Mouse (Mus musculus) intestine, embryonic 15.5 days (tissue): Measurements from ENCODE around the gene Slc25a48. TPM values are rescaled to one million over a fixed set of nuclear protein-coding genes. Genes with fewer than 3 reads are reported as not detected.

ENCODE experiments used
- ATAC-seq: fragments of 200-750 bp; cut with Nextera tagmentation; 2 replicates; pipeline ENCODE4 v1.8.0; 2017; ENCODE audit warnings: moderate TSS enrichment, moderate library complexity
- H3K27ac ChIP-seq: fragments of 300-500 bp; sonication (generic); 2 replicates; pipeline ENCODE4 v1.5.1; 2015; ENCODE audit warnings: mild to moderate bottlenecking, inconsistent platforms
- H3K27me3 ChIP-seq: fragments of 300-500 bp; sonication (generic); replicated peaks from 2 replicates; pipeline ENCODE4 v1.6.1; 2015; ENCODE audit warnings: inconsistent platforms
- H3K36me3 ChIP-seq: fragments of 300-500 bp; sonication (generic); 2 replicates; pipeline ENCODE4 v1.6.1; 2015; ENCODE audit warnings: inconsistent platforms
- H3K4me1 ChIP-seq: fragments of 300-500 bp; sonication (generic); replicated peaks from 2 replicates; pipeline ENCODE4 v1.6.1; 2015; ENCODE audit warnings: inconsistent platforms
- H3K4me2 ChIP-seq: fragments of 300-500 bp; sonication (generic); replicated peaks from 2 replicates; pipeline ENCODE4 v1.6.1; 2015; ENCODE audit warnings: mild to moderate bottlenecking, inconsistent platforms
- H3K4me3 ChIP-seq: fragments of 300-500 bp; sonication (generic); replicated peaks from 2 replicates; pipeline ENCODE4 v1.5.1; 2015; ENCODE audit warnings: inconsistent platforms
- H3K9ac ChIP-seq: fragments of 300-500 bp; sonication (generic); 2 replicates; pipeline ENCODE4 v1.6.1; 2015; ENCODE audit warnings: inconsistent platforms
- H3K9me3 ChIP-seq: fragments of 300-500 bp; sonication (generic); 2 replicates; pipeline ENCODE4 v1.6.1; 2016; ENCODE audit warnings: inconsistent platforms
- WGBS: fragments of 180-500 bp; shearing (Covaris S2); methylation state at CpG from one replicate; pipeline ENCODE4 v1.1.7; 2015; 5-methylcytosine and 5-hydroxymethylcytosine counted together
- polyA plus RNA-seq: library from polyadenylated mRNA; unstranded; fragments of >200 nt; fragmentation: Nextera tagmentation; extraction: Ambion mirVana; gene quantifications from 2 replicates; pipeline ENCODE4 v1.2.1, GENCODE M21; 2015

Slc25a48 gene
- polyA plus RNA-seq, 1 experiment from 2014 or later, result 0.10 TPM

GRCm38 (mm10) chr13:56462791-56463190 is 24.6 kb downstream of the Slc25a48 start:
- Histone ChIP-seq H3K4me1 (no peaks in the 10 kb centered on the region), H3K9me3 (no peaks in the 10 kb centered on the region), H3K27me3 (no peaks in the 10 kb centered on the region), H3K4me2 (no peak overlapping the region), H3K4me3 (no peak overlapping the region), H3K36me3 (no peaks in the 10 kb centered on the region), H3K9ac (no peak overlapping the region), H3K27ac (no peak overlapping the region)
- no peak for ATAC-seq
- 91% methylated on average over 4 of the region's 4 CpGs for WGBS

- Histone ChIP-seq H3K27me3 (no peaks in the 10 kb centered on the region), H3K9me3 (no peaks in the 10 kb centered on the region), H3K27ac (no peak overlapping the region), H3K4me3 (no peak overlapping the region), H3K4me2 (no peak overlapping the region), H3K36me3 (no peaks in the 10 kb centered on the region), H3K9ac (no peak overlapping the region), H3K4me1 (no peaks in the 10 kb centered on the region)
- ATAC-seq, result no peak
- WGBS, result 87% methylated on average over 7 of the region's 7 CpGs
These were observed 25.1 kb downstream of the Slc25a48 start for GRCm38 (mm10) chr13:56463261-56463660.

GRCm38 (mm10) chr13:56463750-56464149 is 25.6 kb downstream of the Slc25a48 start:
- H3K9me3 ChIP-seq, result no peaks in the 10 kb centered on the region
- ATAC-seq, result no peak
- H3K27ac ChIP-seq, result no peak overlapping the region
- H3K27me3 ChIP-seq, result no peaks in the 10 kb centered on the region
- WGBS, result 80% methylated on average over 6 of the region's 6 CpGs
- no peaks in the 10 kb centered on the region for H3K4me1 ChIP-seq
- no peaks in the 10 kb centered on the region for H3K36me3 ChIP-seq
- no peak overlapping the region for H3K4me3 ChIP-seq
- no peak overlapping the region for H3K9ac ChIP-seq
- no peak overlapping the region for H3K4me2 ChIP-seq

GRCm38 (mm10) chr13:56467786-56468185 is 29.6 kb downstream of the Slc25a48 start:
- no peak overlapping the region for H3K4me3 ChIP-seq
- H3K36me3 ChIP-seq, result no peaks in the 10 kb centered on the region
- H3K27ac ChIP-seq, result no peak overlapping the region
- no peak overlapping the region for H3K9ac ChIP-seq
- H3K27me3 ChIP-seq, result no peaks in the 10 kb centered on the region
- no peaks in the 10 kb centered on the region for H3K9me3 ChIP-seq
- no peak overlapping the region for H3K4me2 ChIP-seq
- 94% methylated on average over 7 of the region's 7 CpGs for WGBS
- ATAC-seq, result no peak
- no peaks in the 10 kb centered on the region; the same call in 1 of the 2 replicates for H3K4me1 ChIP-seq

- H3K4me3 ChIP-seq, result no peak overlapping the region
- H3K4me2 ChIP-seq, result no peak overlapping the region
- no peaks in the 10 kb centered on the region for H3K27me3 ChIP-seq
- H3K9me3 ChIP-seq, result no peaks in the 10 kb centered on the region
- no peak for ATAC-seq
- no peak overlapping the region for H3K27ac ChIP-seq
- no peaks in the 10 kb centered on the region for H3K36me3 ChIP-seq
- H3K9ac ChIP-seq, result no peak overlapping the region
- WGBS, result 90% methylated on average over 4 of the region's 4 CpGs
- no peaks in the 10 kb centered on the region; the same call in 1 of the 2 replicates for H3K4me1 ChIP-seq
These were observed 30.4 kb downstream of the Slc25a48 start for GRCm38 (mm10) chr13:56468536-56468935.

- Histone ChIP-seq H3K27ac (no peak overlapping the region), H3K9ac (no peak overlapping the region), H3K4me3 (no peak overlapping the region), H3K9me3 (no peaks in the 10 kb centered on the region), H3K27me3 (no peaks in the 10 kb centered on the region), H3K4me1 (no peaks in the 10 kb centered on the region; the same call in 1 of the 2 replicates), H3K4me2 (no peak overlapping the region), H3K36me3 (no peaks in the 10 kb centered on the region)
- WGBS, result 88% methylated on average over 6 of the region's 6 CpGs
- ATAC-seq, result no peak
These were observed 33.1 kb downstream of the Slc25a48 start for GRCm38 (mm10) chr13:56471211-56471610.

GRCm38 (mm10) chr13:56471951-56472350 is 33.8 kb downstream of the Slc25a48 start:
- WGBS, result 64% methylated on average over 9 of the region's 9 CpGs
- ATAC-seq, result no peak
- no peak overlapping the region for H3K4me2 ChIP-seq
- H3K9ac ChIP-seq, result no peak overlapping the region
- no peaks in the 10 kb centered on the region for H3K27me3 ChIP-seq
- H3K4me1 ChIP-seq, result no peaks in the 10 kb centered on the region; the same call in 1 of the 2 replicates
- no peaks in the 10 kb centered on the region for H3K36me3 ChIP-seq
- H3K27ac ChIP-seq, result peak overlapping the region; percentile 32; the same call in 1 of the 2 replicates
- no peak overlapping the region for H3K4me3 ChIP-seq
- H3K9me3 ChIP-seq, result no peaks in the 10 kb centered on the region

GRCm38 (mm10) chr13:56472661-56473060 is 34.5 kb downstream of the Slc25a48 start:
- no peaks in the 10 kb centered on the region; the same call in 1 of the 2 replicates for H3K4me1 ChIP-seq
- no peak overlapping the region for H3K9ac ChIP-seq
- ATAC-seq, result no peak
- H3K27me3 ChIP-seq, result no peaks in the 10 kb centered on the region
- H3K4me3 ChIP-seq, result no peak overlapping the region
- no peaks in the 10 kb centered on the region for H3K36me3 ChIP-seq
- WGBS, result 92% methylated on average over 9 of the region's 9 CpGs
- no peaks in the 10 kb centered on the region for H3K9me3 ChIP-seq
- H3K27ac ChIP-seq, result no peak overlapping the region
- H3K4me2 ChIP-seq, result no peak overlapping the region

GRCm38 (mm10) chr13:56475363-56475762 is 37.2 kb downstream of the Slc25a48 start:
- Histone ChIP-seq H3K27ac (no peak overlapping the region), H3K36me3 (no peaks in the 10 kb centered on the region), H3K4me2 (no peak overlapping the region), H3K9ac (no peak overlapping the region), H3K4me1 (no peaks in the 10 kb centered on the region; the same call in 1 of the 2 replicates), H3K27me3 (no peaks in the 10 kb centered on the region), H3K4me3 (no peak overlapping the region), H3K9me3 (no peaks in the 10 kb centered on the region)
- WGBS, result 31% methylated on average over 4 of the region's 4 CpGs
- peak; percentile 61 for ATAC-seq

GRCm38 (mm10) chr13:56476790-56477189 is 38.6 kb downstream of the Slc25a48 start:
- Histone ChIP-seq H3K4me3 (no peak overlapping the region), H3K27me3 (no peaks in the 10 kb centered on the region), H3K4me2 (no peak overlapping the region), H3K9me3 (no peaks in the 10 kb centered on the region), H3K9ac (no peak overlapping the region), H3K36me3 (no peaks in the 10 kb centered on the region), H3K27ac (no peak overlapping the region), H3K4me1 (no peaks in the 10 kb centered on the region; the same call in 1 of the 2 replicates)
- ATAC-seq, result no peak
- 69% methylated on average over 5 of the region's 5 CpGs for WGBS

GRCm38 (mm10) chr13:56477271-56477670 is 39.1 kb downstream of the Slc25a48 start:
- 39% methylated on average over 6 of the region's 6 CpGs for WGBS
- H3K27me3 ChIP-seq, result no peaks in the 10 kb centered on the region
- H3K9me3 ChIP-seq, result no peaks in the 10 kb centered on the region
- H3K4me2 ChIP-seq, result no peak overlapping the region
- H3K4me1 ChIP-seq, result no peaks in the 10 kb centered on the region
- no peak for ATAC-seq
- no peaks in the 10 kb centered on the region for H3K36me3 ChIP-seq
- no peak overlapping the region for H3K4me3 ChIP-seq
- no peak overlapping the region for H3K9ac ChIP-seq
- no peak overlapping the region for H3K27ac ChIP-seq

- Histone ChIP-seq H3K9ac (no peak overlapping the region), H3K4me1 (no peaks in the 10 kb centered on the region), H3K4me3 (no peak overlapping the region), H3K36me3 (no peaks in the 10 kb centered on the region), H3K9me3 (no peaks in the 10 kb centered on the region), H3K27ac (no peak overlapping the region), H3K4me2 (no peak overlapping the region), H3K27me3 (no peaks in the 10 kb centered on the region)
- WGBS, result 88% methylated on average over 6 of the region's 6 CpGs
- no peak for ATAC-seq
These were observed 39.9 kb downstream of the Slc25a48 start for GRCm38 (mm10) chr13:56478027-56478426.

- Histone ChIP-seq H3K27ac (no peak within 1 kb of the TSS), H3K27me3 (no peaks in the 10 kb centered on the region), H3K9ac (no peak within 1 kb of the TSS), H3K36me3 (no peaks in the 10 kb centered on the region), H3K9me3 (no peaks in the 10 kb centered on the region), H3K4me1 (no peaks in the 10 kb centered on the region), H3K4me2 (no peak within 1 kb of the TSS), H3K4me3 (no peak within 1 kb of the TSS)
- no peak for ATAC-seq
- 78% methylated on average over 3 of the region's 3 CpGs for WGBS
These were observed 44.0 kb downstream of the Slc25a48 start, which contains the start of gene Il9 for GRCm38 (mm10) chr13:56482146-56482545. Gene Il9 (minus strand): TSS chr13:56482246.
